Mouse (Mus musculus): ENCODE data around the gene Tox3.

GRCm38 (mm10) chr8:90290811-90291210 lies 57.3 kb downstream of the Tox3 start:
- TF ChIP-seq CTCF (IDR thresholded peaks at IDR 0.05; ENCODE audit: low read depth, low read length) (no peak), EP300 (IDR thresholded peaks at IDR 0.05; ENCODE audit: insufficient read depth, low read depth, low read length) (no peak)

All from ES-Bruce4 (cell line).